Mouse (Mus musculus) adipose tissue, adult 10 weeks (tissue): ENCODE measurements around the gene Vmn2r73. TPM values are rescaled to one million over a fixed set of nuclear protein-coding genes. Genes with fewer than 3 reads are reported as not detected.

Experiments
- polyA plus RNA-seq: library from polyadenylated mRNA; stranded (reverse); fragments of 350-450 nt; fragmentation: Illumina TruSeq; extraction: RNeasy Lipid Tissue Mini Kit (QIAGEN cat#74804); gene quantifications from one replicate; pipeline ENCODE4 v1.2.3, GENCODE M21; 2014; ENCODE audit warnings: low read depth, low replicate concordance

Gene Vmn2r73
- not detected for polyA plus RNA-seq

GRCm38 (mm10) chr7:85876166-85876565, at the start of gene Vmn2r73:
TSS of gene Vmn2r73 (minus strand) at chr7:85876266.

Other genes with a start within 250 kb of the Vmn2r73 start
- not detected for gene Vmn2r72, start 121.2 kb downstream of the Vmn2r73 start, polyA plus RNA-seq
- gene Vmn2r74, start 85.4 kb upstream of the Vmn2r73 start, polyA plus RNA-seq, result not detected